Mouse (Mus musculus): ENCODE results near the gene Pth1r. TPM values are rescaled to one million over a fixed set of nuclear protein-coding genes. Genes with fewer than 3 reads are reported as not detected.
A peak's percentile ranks its signal among the peaks of the same experiment; 100 is the strongest.

Gene Pth1r
- polyA plus RNA-seq, 1 experiment from 2014 or later: 11.2 TPM

GRCm38 (mm10) chr9:110673107-110673752 lies 73.7 kb downstream of the Pth1r start:
- 57% methylated on average over 10 of the region's 10 CpGs for WGBS
- H3K27ac ChIP-seq: no peak overlapping the region
- no peak overlapping the region for H3K4me2 ChIP-seq (replicated peaks)
- H3K4me3 ChIP-seq (replicated peaks): no peak overlapping the region
- no peak for ATAC-seq
- H3K27me3 ChIP-seq: no peaks in the 10 kb centered on the region
- peaks cover 25% of the 10 kb centered on the region for H3K4me1 ChIP-seq (replicated peaks)
- no peaks in the 10 kb centered on the region for H3K36me3 ChIP-seq
- no peak overlapping the region for H3K9ac ChIP-seq (replicated peaks)
- no peaks in the 10 kb centered on the region for H3K9me3 ChIP-seq

- Histone ChIP-seq H3K9me3 (no peaks in the 10 kb centered on the region), H3K4me2 (replicated peaks) (no peak overlapping the region), H3K27ac (no peak overlapping the region), H3K4me1 (replicated peaks) (peaks cover 19% of the 10 kb centered on the region), H3K9ac (replicated peaks) (no peak overlapping the region), H3K27me3 (no peaks in the 10 kb centered on the region), H3K36me3 (no peaks in the 10 kb centered on the region), H3K4me3 (replicated peaks) (no peak overlapping the region)
- WGBS: 65% methylated on average over 7 of the region's 7 CpGs
- ATAC-seq: peak; percentile 68
Measured at GRCm38 (mm10) chr9:110672462-110673106, 74.4 kb downstream of the Pth1r start.

Other genes starting within 250 kb of the Pth1r start
- 41.7 and 44.7 TPM in 2 replicates for gene Setd2, start 214.5 kb downstream of the Pth1r start, polyA plus RNA-seq (2015; fragmentation: Nextera tagmentation; extraction: Ambion mirVana)
- gene Nradd, start 122.7 kb downstream of the Pth1r start, polyA plus RNA-seq (2015; fragmentation: Nextera tagmentation; extraction: Ambion mirVana): 33.8 and 36.6 TPM in 2 replicates
- gene Nbeal2, start 93.0 kb downstream of the Pth1r start, polyA plus RNA-seq (2015; fragmentation: Nextera tagmentation; extraction: Ambion mirVana): 2.0 and 3.1 TPM in 2 replicates
- gene Ccdc12, start 90.6 kb downstream of the Pth1r start, polyA plus RNA-seq (2015; fragmentation: Nextera tagmentation; extraction: Ambion mirVana): 136 and 140 TPM in 2 replicates
- not detected in 2 replicates for gene Myl3, start 5.3 kb downstream of the Pth1r start, polyA plus RNA-seq (2015; fragmentation: Nextera tagmentation; extraction: Ambion mirVana)
- gene Prss42, start 51.0 kb upstream of the Pth1r start, polyA plus RNA-seq (2015; fragmentation: Nextera tagmentation; extraction: Ambion mirVana): not detected in 2 replicates
- gene Prss44, start 66.8 kb upstream of the Pth1r start, polyA plus RNA-seq (2015; fragmentation: Nextera tagmentation; extraction: Ambion mirVana): not detected in 2 replicates
- not detected in 2 replicates for gene Prss43, start 79.5 kb upstream of the Pth1r start, polyA plus RNA-seq (2015; fragmentation: Nextera tagmentation; extraction: Ambion mirVana)
- gene Prss45, start 87.4 kb upstream of the Pth1r start, polyA plus RNA-seq (2015; fragmentation: Nextera tagmentation; extraction: Ambion mirVana): not detected in 2 replicates
- not detected in 2 replicates for gene Prss46, start 97.4 kb upstream of the Pth1r start, polyA plus RNA-seq (2015; fragmentation: Nextera tagmentation; extraction: Ambion mirVana)
- 0.24 TPM in 1 of 2 replicates, not detected in the other for gene Prss50, start 110.8 kb upstream of the Pth1r start, polyA plus RNA-seq (2015; fragmentation: Nextera tagmentation; extraction: Ambion mirVana)
- gene Als2cl, start 132.7 kb upstream of the Pth1r start, polyA plus RNA-seq (2015; fragmentation: Nextera tagmentation; extraction: Ambion mirVana): 0.98 and 1.2 TPM in 2 replicates
- 0.49 and 0.74 TPM in 2 replicates for gene Tmie, start 133.0 kb upstream of the Pth1r start, polyA plus RNA-seq (2015; fragmentation: Nextera tagmentation; extraction: Ambion mirVana)
- gene Fam240a, start 169.7 kb upstream of the Pth1r start, polyA plus RNA-seq (2015; fragmentation: Nextera tagmentation; extraction: Ambion mirVana): not detected in 2 replicates
- gene Tdgf1, start 199.0 kb upstream of the Pth1r start, polyA plus RNA-seq (2015; fragmentation: Nextera tagmentation; extraction: Ambion mirVana): not detected in 2 replicates
- 0.30 and 0.71 TPM in 2 replicates for gene Lrrc2, start 204.4 kb upstream of the Pth1r start, polyA plus RNA-seq (2015; fragmentation: Nextera tagmentation; extraction: Ambion mirVana)
- gene Rtp3, start 243.4 kb upstream of the Pth1r start, polyA plus RNA-seq (2015; fragmentation: Nextera tagmentation; extraction: Ambion mirVana): not detected in 2 replicates